Mouse (Mus musculus): ENCODE results near the gene Tmem230.

- TF ChIP-seq POLR2A (IDR thresholded peaks at IDR 0.05; ENCODE audit: low read depth, low read length), result no peak
- TF ChIP-seq CTCF (IDR thresholded peaks at IDR 0.05; ENCODE audit: borderline replicate concordance, insufficient read depth, low read length), result no peak
These were observed 4.3 kb upstream of the Tmem230 start for GRCm38 (mm10) chr2:132251911-132252310.

Measured in embryonic fibroblast, embryonic 13.5 days (primary cell).